Mouse (Mus musculus): ENCODE data around the gene 4921504E06Rik.
A peak's percentile ranks its signal among the peaks of the same experiment; 100 is the strongest.

DNA sequence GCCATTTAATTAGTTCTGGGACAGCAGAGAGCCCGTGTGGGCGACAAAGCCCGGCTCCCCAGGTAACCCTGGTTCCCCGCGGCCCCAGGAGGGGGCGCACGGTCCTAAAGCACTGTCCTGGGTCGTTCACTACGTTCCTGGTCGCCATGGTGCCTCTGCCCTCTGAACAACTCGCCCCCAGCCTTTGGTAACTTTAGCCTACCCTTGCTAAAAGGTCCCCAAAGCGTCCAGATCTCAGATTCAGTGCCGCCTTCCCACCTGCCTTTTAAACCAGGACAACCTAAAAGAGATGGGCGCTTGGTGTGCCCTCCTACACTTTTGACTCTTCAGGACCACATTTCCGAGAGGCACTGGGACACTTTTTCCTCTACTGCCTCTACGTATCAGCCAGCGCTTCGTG is 122.5 kb downstream of the 4921504E06Rik start:
- TF ChIP-seq CTCF (IDR thresholded peaks at IDR 0.05; ENCODE audit: control insufficient read depth, insufficient read depth, low read length) (peak; percentile 24; the same call in 1 of the 2 replicates), POLR2A (IDR thresholded peaks at IDR 0.05; ENCODE audit: borderline replicate concordance, control insufficient read depth, low read depth, low read length) (no peak)
